Mouse (Mus musculus): Measurements from ENCODE around the gene Ccsap.
"Not testable (repeated sequence)": the region's sequence is repeated elsewhere in the genome, so short reads cannot be mapped to it uniquely, and the experiment has no call there.

Gene Ccsap

GRCm38 (mm10) chr8:123836354-123836753 lies 23.7 kb downstream of the Ccsap start:
- no peak for DNase-seq (ENCODE audit: low read depth, low spot score)

- DNase-seq (ENCODE audit: low read depth, low spot score) = peak; percentile 70
Measured at GRCm38 (mm10) chr8:123835451-123835850, 24.6 kb downstream of the Ccsap start.

- DNase-seq (ENCODE audit: low read depth, low spot score) = no peak
Measured at GRCm38 (mm10) chr8:123832757-123833156, 27.3 kb downstream of the Ccsap start.

GRCm38 (mm10) chr8:123827523-123827922 lies 32.5 kb downstream of the Ccsap start:
- DNase-seq (ENCODE audit: low read depth, low spot score) = no peak

- DNase-seq (ENCODE audit: low read depth, low spot score) = no peak
Measured at GRCm38 (mm10) chr8:123826758-123827157, 33.3 kb downstream of the Ccsap start.

GRCm38 (mm10) chr8:123826001-123826400 lies 34.0 kb downstream of the Ccsap start:
- no peak for DNase-seq (ENCODE audit: low read depth, low spot score)

GRCm38 (mm10) chr8:123823532-123824123 lies 36.4 kb downstream of the Ccsap start:
- DNase-seq (ENCODE audit: low read depth, low spot score) = no peak

GRCm38 (mm10) chr8:123823111-123823510 lies 36.9 kb downstream of the Ccsap start:
- no peak for DNase-seq (ENCODE audit: low read depth, low spot score)

GRCm38 (mm10) chr8:123820780-123821179 lies 39.2 kb downstream of the Ccsap start:
- no peak for DNase-seq (ENCODE audit: low read depth, low spot score)

GRCm38 (mm10) chr8:123819683-123820610 lies 40.1 kb downstream of the Ccsap start:
- DNase-seq (ENCODE audit: low read depth, low spot score) = no peak

- DNase-seq (ENCODE audit: low read depth, low spot score) = no peak
Measured at GRCm38 (mm10) chr8:123817747-123818146, 42.3 kb downstream of the Ccsap start.

GRCm38 (mm10) chr8:123816939-123817338 lies 43.1 kb downstream of the Ccsap start:
- DNase-seq (ENCODE audit: low read depth, low spot score) = no peak

- DNase-seq (ENCODE audit: low read depth, low spot score) = no peak
Measured at GRCm38 (mm10) chr8:123815325-123815724, 44.7 kb downstream of the Ccsap start.

GRCm38 (mm10) chr8:123813892-123814266 lies 46.1 kb downstream of the Ccsap start:
- DNase-seq (ENCODE audit: low read depth, low spot score) = no peak

GRCm38 (mm10) chr8:123813173-123813891 lies 46.7 kb downstream of the Ccsap start:
- DNase-seq (ENCODE audit: low read depth, low spot score) = no peak

GRCm38 (mm10) chr8:123812227-123812626 lies 47.8 kb downstream of the Ccsap start:
- no peak for DNase-seq (ENCODE audit: low read depth, low spot score)

- not testable (repeated sequence) for DNase-seq (ENCODE audit: low read depth, low spot score)
Measured at GRCm38 (mm10) chr8:123809342-123809741, 50.7 kb downstream of the Ccsap start.

GRCm38 (mm10) chr8:123808671-123809070 lies 51.3 kb downstream of the Ccsap start:
- no peak for DNase-seq (ENCODE audit: low read depth, low spot score)

- no peak for DNase-seq (ENCODE audit: low read depth, low spot score)
Measured at GRCm38 (mm10) chr8:123807852-123808573, 52.0 kb downstream of the Ccsap start.

GRCm38 (mm10) chr8:123807024-123807431 lies 53.0 kb downstream of the Ccsap start:
- no peak for DNase-seq (ENCODE audit: low read depth, low spot score)

GRCm38 (mm10) chr8:123806374-123806935 lies 53.6 kb downstream of the Ccsap start:
- no peak for DNase-seq (ENCODE audit: low read depth, low spot score)

All from WW6 (cell line).